Mouse (Mus musculus) granulocyte monocyte progenitor cell, adult 5-6 weeks (primary cell): ENCODE results near the gene Ssr2. TPM values are rescaled to one million over a fixed set of nuclear protein-coding genes. Genes with fewer than 3 reads are reported as not detected.

Experiments used
- ATAC-seq: replicated peaks from 2 replicates; pipeline ENCODE4 v1.8.0; 2016; ENCODE audit warnings: mild to moderate bottlenecking, moderate TSS enrichment, inconsistent platforms; ENCODE audit not compliant: poor library complexity, severe bottlenecking
- total RNA-seq, 2 experiments: library from RNA; stranded (forward) in 1 of 2; stranded (reverse) in 1 of 2; fragments of 200-712, 200-1000 nt in 1 of 2; fragments of >200 nt in 1 of 2; fragmentation: Nextera tagmentation in 1 of 2; gene quantifications; 2 replicates each; pipeline ENCODE4 v1.2.3; 2014 to 2017

The Ssr2 gene
- total RNA-seq, 2 experiments from 2014 or later, result 225 to 434 TPM

GRCm38 (mm10) chr3:88621537-88622112 is 45.9 kb downstream of the Ssr2 start:
- peak; percentile 4 for ATAC-seq

GRCm38 (mm10) chr3:88622113-88622940 is 46.7 kb downstream of the Ssr2 start:
- ATAC-seq, result no peak

DNA sequence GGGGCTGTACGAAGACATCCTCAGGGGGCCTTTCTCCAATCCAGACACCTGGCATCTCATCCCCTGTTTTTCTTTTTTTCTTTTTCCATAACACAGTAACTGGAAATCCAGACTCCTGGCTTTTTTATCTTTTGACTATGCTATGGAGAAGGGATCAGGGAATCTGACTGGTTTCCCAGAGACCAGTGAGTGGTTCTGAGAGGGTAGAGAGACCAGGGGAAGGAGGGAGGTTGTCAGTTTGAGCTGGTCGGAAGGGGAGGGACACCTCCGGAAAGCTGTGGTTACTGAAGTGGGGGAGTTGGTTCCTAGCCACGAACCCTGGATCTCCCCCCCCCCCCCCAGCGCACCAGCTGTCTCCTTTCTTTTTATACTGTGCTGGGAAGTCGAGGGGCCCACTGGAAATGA is 47.3 kb downstream of the Ssr2 start:
- peak; percentile 21 for ATAC-seq

- ATAC-seq, result peak; percentile 28
Measured at GRCm38 (mm10) chr3:88623346-88624135, 47.9 kb downstream of the Ssr2 start.

DNA sequence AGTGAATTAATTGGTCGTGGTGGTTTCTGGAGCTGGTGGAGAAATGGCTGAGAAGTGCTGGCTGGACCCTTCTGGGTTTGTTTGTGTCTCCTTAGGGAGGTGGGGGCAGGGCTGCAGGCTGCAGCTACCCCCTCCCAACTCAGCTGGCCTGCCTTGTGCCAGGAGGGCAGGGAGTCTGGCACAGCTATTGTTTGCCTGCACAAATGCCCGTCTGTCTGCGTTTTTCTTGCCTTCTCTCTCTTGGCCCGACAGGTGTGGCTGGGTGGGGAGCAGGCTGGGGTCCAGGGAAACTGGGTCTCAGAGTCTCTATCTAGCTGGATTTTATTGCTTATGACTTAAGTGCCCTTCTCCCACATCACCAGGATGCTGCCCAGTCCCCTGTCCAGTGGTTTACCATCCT is 48.6 kb downstream of the Ssr2 start:
- ATAC-seq, result no peak

- no peak for ATAC-seq
Measured at GRCm38 (mm10) chr3:88624951-88625350, 49.3 kb downstream of the Ssr2 start.

DNA sequence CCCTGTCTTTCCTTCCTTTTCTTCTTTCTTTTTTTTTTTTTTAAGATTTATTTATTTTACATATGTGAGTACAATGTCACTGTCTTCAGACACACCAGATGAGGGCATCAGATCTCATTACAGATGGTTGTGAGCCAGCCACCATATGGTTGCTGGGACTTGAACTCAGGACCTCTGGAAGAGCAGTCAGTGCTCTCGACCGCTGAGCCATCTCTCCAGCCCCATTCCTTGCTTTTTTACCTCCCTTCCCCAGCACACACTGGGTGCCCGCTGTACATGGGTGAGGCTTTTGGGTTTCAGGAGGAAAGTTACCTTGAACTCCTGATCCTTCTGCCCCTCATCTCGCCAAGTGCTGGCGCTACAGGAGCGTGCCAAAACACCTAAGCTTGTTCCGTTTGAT is 49.9 kb downstream of the Ssr2 start:
- ATAC-seq, result no peak

GRCm38 (mm10) chr3:88626316-88626715 is 50.6 kb downstream of the Ssr2 start:
- ATAC-seq, result no peak

GRCm38 (mm10) chr3:88627114-88627513 is 51.4 kb downstream of the Ssr2 start:
- ATAC-seq, result no peak

DNA sequence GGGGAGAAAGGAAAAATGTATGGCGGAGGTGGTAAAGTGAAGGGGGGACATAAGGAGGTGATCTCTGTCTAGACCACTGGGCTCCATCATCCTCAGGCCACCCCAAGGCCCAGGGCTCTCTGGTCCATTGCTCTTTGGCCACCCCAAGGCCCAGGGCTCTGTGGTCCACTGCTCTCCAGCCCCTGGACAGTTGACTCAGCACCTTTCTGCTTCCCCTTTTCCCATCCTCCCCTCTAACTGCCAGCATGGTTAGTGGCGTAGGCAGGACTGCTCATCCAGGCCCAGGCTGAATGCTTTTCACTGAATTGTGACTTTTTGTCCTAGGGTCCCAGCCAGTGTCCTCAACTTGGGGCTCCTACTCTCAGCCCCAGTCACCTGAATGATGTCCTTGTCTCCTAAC is 51.9 kb downstream of the Ssr2 start:
- ATAC-seq, result peak; percentile 43

- ATAC-seq, result no peak
Measured at GRCm38 (mm10) chr3:88628766-88629165, 53.1 kb downstream of the Ssr2 start.

DNA sequence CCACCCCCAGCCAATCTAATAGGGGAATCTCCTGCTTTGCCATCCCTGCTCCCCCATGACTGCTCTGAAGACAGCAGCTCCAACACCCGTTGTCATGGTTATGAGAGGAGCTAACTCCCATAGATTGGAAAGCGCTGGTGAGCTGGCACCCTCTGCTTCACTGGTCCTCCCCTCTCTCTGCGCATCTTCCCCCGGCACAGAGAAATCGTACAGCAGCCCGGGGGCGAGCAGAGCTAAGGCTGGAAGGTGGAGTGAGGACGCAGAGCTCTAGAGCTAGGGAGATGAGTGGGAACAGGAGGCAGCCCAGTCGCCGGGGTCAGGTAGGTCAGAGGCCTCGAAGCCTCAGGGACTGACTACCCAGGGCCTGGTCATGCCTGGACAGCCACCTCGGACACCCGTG is 53.6 kb downstream of the Ssr2 start:
- no peak for ATAC-seq

DNA sequence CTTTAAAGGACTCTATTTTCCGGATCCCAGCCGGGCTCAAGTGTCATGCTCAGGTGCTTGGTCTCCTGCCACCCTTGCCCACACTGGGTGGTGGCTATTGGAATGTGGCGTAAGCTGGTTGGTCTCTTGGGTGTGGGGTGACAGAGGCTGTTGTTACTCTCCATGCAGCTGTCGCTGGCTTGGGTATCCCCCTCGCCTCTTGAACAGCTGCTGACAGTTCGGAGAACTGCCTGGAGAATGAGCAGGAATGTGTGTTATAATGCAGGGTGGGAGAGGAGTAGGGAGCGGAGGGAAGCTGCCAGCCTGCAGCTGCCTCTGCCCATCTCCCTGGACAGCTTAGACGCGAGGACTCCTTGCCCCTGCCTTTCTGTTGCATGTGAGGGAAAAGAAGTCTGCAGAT is 54.3 kb downstream of the Ssr2 start:
- ATAC-seq, result no peak

DNA sequence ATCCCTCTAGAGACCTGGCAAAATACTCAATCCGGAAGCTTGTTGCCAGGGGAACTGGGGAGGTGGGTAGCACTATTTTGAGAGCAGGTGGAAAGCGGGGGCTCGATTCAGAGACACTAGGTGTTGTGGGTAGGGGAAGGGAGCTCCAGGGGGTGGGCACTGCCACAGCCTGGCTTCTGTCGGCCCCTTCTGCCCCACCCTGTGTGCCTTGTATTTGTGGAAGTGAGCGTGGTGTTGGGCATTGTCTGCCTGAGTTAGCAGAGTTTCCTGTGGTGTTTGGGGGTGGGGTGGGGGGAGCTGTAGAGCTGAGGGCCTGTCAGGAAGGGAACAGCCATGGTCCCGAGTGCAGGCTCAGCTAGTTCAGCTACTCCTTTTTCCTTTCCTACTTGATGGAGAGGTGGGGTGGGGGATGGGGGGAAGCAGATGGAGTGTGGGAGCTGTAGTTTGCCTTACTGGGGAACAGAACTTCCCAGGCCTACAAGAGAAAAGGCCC is 55.2 kb downstream of the Ssr2 start:
- ATAC-seq, result peak; percentile 26

- peak; percentile 35; the same call in 1 of the 2 replicates for ATAC-seq
Measured at GRCm38 (mm10) chr3:88631921-88632587, 56.4 kb downstream of the Ssr2 start.

- no peak for ATAC-seq
Measured at GRCm38 (mm10) chr3:88633056-88633455, 57.4 kb downstream of the Ssr2 start.

- ATAC-seq, result no peak
Measured at GRCm38 (mm10) chr3:88635506-88636275, 60.0 kb downstream of the Ssr2 start.

DNA sequence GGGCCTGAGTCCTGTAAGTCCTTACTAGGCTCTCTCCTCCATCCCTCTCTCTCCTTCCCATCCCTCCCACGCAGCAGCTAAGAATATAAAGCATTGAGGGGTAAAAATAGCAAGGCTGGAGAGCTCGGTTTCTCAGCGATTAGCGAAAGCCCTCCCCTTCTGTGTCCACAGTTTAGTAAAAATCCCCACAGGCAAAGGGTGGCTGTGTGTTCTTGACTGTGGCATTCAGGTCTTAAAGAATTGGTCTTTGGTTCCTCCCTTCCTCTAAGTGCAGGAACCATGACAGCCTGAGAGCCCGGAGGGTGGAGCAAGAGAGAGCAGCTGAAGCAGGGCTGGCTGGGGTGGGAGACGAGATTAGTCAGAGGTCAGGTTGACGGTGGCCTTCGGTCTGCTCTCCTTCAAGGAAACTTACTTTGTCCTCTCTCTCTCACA is 60.9 kb downstream of the Ssr2 start:
- ATAC-seq, result no peak

DNA sequence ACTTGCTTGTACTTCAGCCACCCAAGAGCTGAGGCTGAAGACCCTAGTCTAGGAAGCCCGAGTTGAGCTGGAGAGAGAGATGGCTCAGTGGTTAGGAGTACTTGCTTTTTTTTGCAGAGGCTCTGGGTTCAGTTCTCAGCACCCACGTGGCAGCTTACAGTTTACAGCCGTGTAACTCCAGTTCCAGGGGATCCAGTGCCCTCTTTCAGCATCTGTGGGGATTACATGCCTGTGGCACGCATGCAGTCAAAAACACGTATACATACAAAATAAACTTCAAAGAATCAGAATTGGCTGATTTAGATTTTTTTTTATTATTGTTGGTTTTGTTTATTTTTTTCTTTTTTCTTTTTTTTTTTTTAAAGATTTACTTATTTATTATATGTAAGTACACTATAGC is 61.5 kb downstream of the Ssr2 start:
- ATAC-seq, result no peak
